Mouse (Mus musculus) MEL (cell line): ENCODE data around the gene Ppp2r1b. TPM values are rescaled to one million over a fixed set of nuclear protein-coding genes. Genes with fewer than 3 reads are reported as not detected.

Experiments used
- DNase-seq: peaks from one replicate; pipeline ENCODE4 v3.0.0; 2011; ENCODE audit warnings: low read depth, low spot score
- H3K27ac ChIP-seq: 2 replicates; pipeline ENCODE4 v1.5.1; 2012; ENCODE audit warnings: low read depth, mild to moderate bottlenecking, control low read depth, low read length, moderate library complexity; ENCODE audit not compliant: control insufficient read depth
- H3K27me3 ChIP-seq, 2 experiments: fragments of 150-350 bp in 1 of 2; sonication (generic) in 1 of 2; 2 replicates each; pipeline ENCODE4 v1.6.1; 2012; ENCODE audit warnings: low read length in 2 of 2, mild to moderate bottlenecking in 2 of 2, improper control_type of control experiment in 1 of 2, moderate library complexity in 1 of 2; ENCODE audit not compliant: insufficient read depth in 2 of 2, control insufficient read depth in 1 of 2
- H3K36me3 ChIP-seq, 2 experiments: 2 replicates each; pipeline ENCODE4 v1.6.1; 2012 to 2014; ENCODE audit warnings: low read length in 2 of 2, improper control_type of control experiment in 1 of 2, inconsistent platforms in 1 of 2, mild to moderate bottlenecking in 1 of 2; ENCODE audit not compliant: insufficient read depth in 2 of 2, control insufficient read depth in 1 of 2
- H3K4me1 ChIP-seq, 2 experiments: fragments of 150-350 bp in 1 of 2; sonication (generic) in 1 of 2; 2 replicates each; pipeline ENCODE4 v1.6.1; 2012; ENCODE audit warnings: low read length in 2 of 2, improper control_type of control experiment in 1 of 2, mild to moderate bottlenecking in 1 of 2; ENCODE audit not compliant: insufficient read depth in 2 of 2, control insufficient read depth in 1 of 2
- H3K4me3 ChIP-seq, 2 experiments: fragments of 150-350 bp in 1 of 2; sonication (generic) in 1 of 2; 2 replicates each; pipeline ENCODE4 v1.5.1; 2012; ENCODE audit warnings: low read depth in 2 of 2, low read length in 2 of 2, mild to moderate bottlenecking in 2 of 2, moderate library complexity in 2 of 2, control low read depth in 1 of 2, improper control_type of control experiment in 1 of 2; ENCODE audit not compliant: control insufficient read depth in 1 of 2, insufficient read depth in 1 of 2
- H3K79me2 ChIP-seq: 2 replicates; pipeline ENCODE4 v1.6.1; 2012; ENCODE audit warnings: mild to moderate bottlenecking, low read length, moderate library complexity; ENCODE audit not compliant: control insufficient read depth, poor library complexity, insufficient read depth
- H3K9ac ChIP-seq: 2 replicates; pipeline ENCODE4 v1.6.1; 2012; ENCODE audit warnings: low read depth, mild to moderate bottlenecking, control low read depth, low read length, moderate library complexity; ENCODE audit not compliant: control insufficient read depth, poor library complexity, severe bottlenecking
- H3K9me3 ChIP-seq: fragments of 150-350 bp; sonication (generic); replicated peaks from 2 replicates; pipeline ENCODE4 v1.6.1; 2012; ENCODE audit warnings: mild to moderate bottlenecking, low read length, improper control_type of control experiment, moderate library complexity; ENCODE audit not compliant: insufficient read depth
- MAFK ChIP-seq: IDR thresholded peaks from 2 replicates; pipeline ENCODE4 v1.6.1; 2011; ENCODE audit warnings: low read depth, mild to moderate bottlenecking, low read length, improper control_type of control experiment, borderline replicate concordance
- SIN3A ChIP-seq: IDR thresholded peaks from 2 replicates; pipeline ENCODE4 v1.6.1; 2012; ENCODE audit warnings: low read length, improper control_type of control experiment, inconsistent platforms
- TCF12 ChIP-seq: IDR thresholded peaks from 2 replicates; pipeline ENCODE4 v1.6.1; 2014; ENCODE audit warnings: low read depth, mild to moderate bottlenecking, inconsistent platforms, low read length, improper control_type of control experiment, moderate library complexity
- USF1 ChIP-seq: IDR thresholded peaks from 2 replicates; pipeline ENCODE4 v1.6.1; 2014; ENCODE audit warnings: low read depth, mild to moderate bottlenecking, inconsistent platforms, low read length, improper control_type of control experiment, moderate library complexity
- ZMIZ1 ChIP-seq: IDR thresholded peaks from 2 replicates; pipeline ENCODE4 v1.6.1; 2012; ENCODE audit warnings: low read depth, mild to moderate bottlenecking, inconsistent platforms, low read length, improper control_type of control experiment, moderate library complexity
- ZNF384 ChIP-seq: IDR thresholded peaks from 2 replicates; pipeline ENCODE4 v1.6.1; 2012; ENCODE audit warnings: low read depth, mild to moderate bottlenecking, inconsistent platforms, low read length, improper control_type of control experiment
- polyA plus RNA-seq, 2 experiments: library from polyadenylated mRNA; stranded (reverse) in 1 of 2; unstranded in 1 of 2; fragments of >175 nt in 1 of 2; fragments of >200 nt in 1 of 2; gene quantifications; 2 replicates each; pipeline versions ENCODE4 v1.2.1 to v1.2.4; 2012; ENCODE audit warnings: low replicate concordance in 2 of 2, low read depth in 1 of 2; ENCODE audit not compliant: insufficient read length in 2 of 2, insufficient read depth in 1 of 2, missing spikeins in 1 of 2
- total RNA-seq: library from RNA; depleted of rRNA; stranded (reverse); fragments of 300-350 nt; gene quantifications from 2 replicates; pipeline ENCODE4 v1.2.3, GENCODE M21; 2012; rRNA removed

Ppp2r1b gene
- total and polyA plus RNA-seq, 3 experiments, result 67.6 to 101 TPM; not detected in 1

GRCm38 (mm10) chr9:50929986-50930385, 84.9 kb downstream of the Ppp2r1b start:
- Histone ChIP-seq H3K4me1 (peaks cover 5 to 9% of the 10 kb centered on the region in 2 experiments), H3K27me3 (no peaks in the 10 kb centered on the region), H3K36me3 (peaks cover 4 to 11% of the 10 kb centered on the region in 2 experiments), H3K9me3 (no peaks in the 10 kb centered on the region), H3K9ac (no peak overlapping the region), H3K27ac (no peak overlapping the region), H3K4me3 (no peak overlapping the region), H3K79me2 (no peaks in the 10 kb centered on the region)
- DNase-seq, result no peak
- TF ChIP-seq TCF12, result no peak
- 0 out of 2 replicates have a peak, but pooled peaks have one; percentile 20 for TF ChIP-seq MAFK

DNA sequence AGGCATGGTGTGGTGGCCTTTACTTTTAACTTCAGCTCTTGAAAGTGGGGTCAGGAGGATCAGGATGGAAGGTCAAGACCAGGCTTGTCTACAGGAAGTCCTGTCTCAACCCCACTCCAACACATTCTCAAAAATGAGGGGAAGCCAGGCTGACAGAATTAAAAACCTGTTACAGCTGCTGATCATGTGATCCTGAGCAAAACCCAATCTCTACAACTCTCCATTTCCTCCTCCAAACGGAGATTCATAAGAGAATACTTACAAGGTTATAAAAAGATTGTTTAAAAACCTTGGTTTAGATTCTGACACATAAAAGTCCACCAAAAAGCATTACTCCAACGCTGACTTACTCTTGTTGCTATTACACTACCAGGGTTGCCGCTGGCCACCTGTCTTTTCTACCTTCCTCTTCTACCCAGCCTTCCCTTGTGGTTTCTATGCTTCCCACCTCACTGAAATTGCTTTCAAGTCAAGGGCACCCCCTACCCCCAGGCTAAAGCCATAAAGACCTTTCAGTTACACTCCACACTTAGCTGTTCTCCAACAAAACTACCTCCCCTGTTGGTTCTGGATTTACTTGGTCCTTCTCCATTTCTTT, 96.8 kb downstream of the Ppp2r1b start:
- H3K9ac ChIP-seq, result no peak overlapping the region
- DNase-seq, result no peak
- TF ChIP-seq ZMIZ1 (no peak), USF1 (peak; percentile 50; the same call in 1 of the 2 replicates)
- TF ChIP-seq, all 39 proteins: peak for 1
- no peak overlapping the region for H3K4me3 ChIP-seq
- H3K27ac ChIP-seq, result no peak overlapping the region
- peaks cover 0 to 29% of the 10 kb centered on the region in 2 experiments; a peak in 2 of 4 replicates for H3K36me3 ChIP-seq
- H3K79me2 ChIP-seq, result peaks cover 5% of the 10 kb centered on the region; the same call in 1 of the 2 replicates
- no peaks in the 10 kb centered on the region for H3K27me3 ChIP-seq
- H3K9me3 ChIP-seq, result no peaks in the 10 kb centered on the region
- H3K4me1 ChIP-seq, result peaks cover 17 to 40% of the 10 kb centered on the region in 2 experiments

DNA sequence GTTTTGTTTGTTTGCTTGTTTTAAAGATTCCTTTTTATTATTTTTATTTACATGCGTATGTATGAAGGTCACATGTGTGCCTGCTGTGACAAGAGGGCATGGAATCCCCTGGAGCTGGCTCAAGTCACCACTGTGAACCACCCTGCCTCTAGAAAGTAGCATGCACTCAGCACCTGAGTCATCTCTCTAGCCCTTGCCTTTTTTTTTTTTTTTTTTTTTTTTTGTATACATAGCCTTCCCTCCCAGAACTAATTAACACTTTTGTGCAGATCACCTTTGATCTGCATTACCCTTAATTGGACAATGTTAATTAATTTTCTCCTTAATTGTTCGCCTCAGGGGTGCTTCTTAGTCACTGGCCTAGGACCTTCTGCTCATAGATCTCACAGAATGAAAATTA, 97.6 kb downstream of the Ppp2r1b start:
- H3K9me3 ChIP-seq, result no peaks in the 10 kb centered on the region
- no peak for DNase-seq
- H3K27me3 ChIP-seq, result no peaks in the 10 kb centered on the region
- H3K4me3 ChIP-seq, result no peak overlapping the region
- no peak overlapping the region for H3K9ac ChIP-seq
- H3K79me2 ChIP-seq, result peaks cover 5% of the 10 kb centered on the region; the same call in 1 of the 2 replicates
- H3K27ac ChIP-seq, result no peak overlapping the region
- H3K36me3 ChIP-seq, result peaks cover 0 to 31% of the 10 kb centered on the region in 2 experiments; a peak in 2 of 4 replicates
- peaks cover 17 to 43% of the 10 kb centered on the region in 2 experiments for H3K4me1 ChIP-seq
- TF ChIP-seq ZNF384 (peak; percentile 64; the same call in 1 of the 2 replicates), SIN3A (no peak)

Other genes with a start within 250 kb of the Ppp2r1b start
- gene Sdhd, start 241.5 kb upstream of the Ppp2r1b start, total RNA-seq, result 312 and 340 TPM in 2 replicates
- 100 to 1,000 TPM in 1 of 2 experiments, not detected in 1; 375 TPM for gene Sdhd, start 241.5 kb upstream of the Ppp2r1b start, polyA plus RNA-seq
- 227 and 247 TPM in 2 replicates for gene Timm8b, start 241.4 kb upstream of the Ppp2r1b start, total RNA-seq
- 100 to 1,000 TPM in 1 of 2 experiments, not detected in 1; 129 TPM for gene Timm8b, start 241.4 kb upstream of the Ppp2r1b start, polyA plus RNA-seq
- 4.9 and 5.3 TPM in 2 replicates for gene Pih1d2, start 228.0 kb upstream of the Ppp2r1b start, total RNA-seq
- 1 to 10 TPM in 1 of 2 experiments, not detected in 1; 4.6 TPM for gene Pih1d2, start 228.0 kb upstream of the Ppp2r1b start, polyA plus RNA-seq
- gene Nkapd1, start 227.8 kb upstream of the Ppp2r1b start, total RNA-seq, result 8.7 and 10.4 TPM in 2 replicates
- 10 to 100 TPM in 1 of 2 experiments, not detected in 1; 20.2 TPM for gene Nkapd1, start 227.8 kb upstream of the Ppp2r1b start, polyA plus RNA-seq
- gene Dlat, start 185.5 kb upstream of the Ppp2r1b start, total RNA-seq, result 52.2 and 71.7 TPM in 2 replicates
- gene Dlat, start 185.5 kb upstream of the Ppp2r1b start, polyA plus RNA-seq, result 10 to 100 TPM in 1 of 2 experiments, not detected in 1; 77.4 TPM
- not detected in 2 replicates for gene Dixdc1, start 105.8 kb upstream of the Ppp2r1b start, total RNA-seq
- under 1 TPM in 1 of 2 experiments, not detected in 1; 0.07 TPM for gene Dixdc1, start 105.8 kb upstream of the Ppp2r1b start, polyA plus RNA-seq
- gene 2310030G06Rik, start 98.8 kb upstream of the Ppp2r1b start, total RNA-seq, result not detected in 2 replicates
- not detected for gene 2310030G06Rik, start 98.8 kb upstream of the Ppp2r1b start, polyA plus RNA-seq
- not detected in 2 replicates for gene Cryab, start 94.0 kb upstream of the Ppp2r1b start, total RNA-seq
- not detected for gene Cryab, start 94.0 kb upstream of the Ppp2r1b start, polyA plus RNA-seq
- not detected in 2 replicates for gene Hspb2, start 92.9 kb upstream of the Ppp2r1b start, total RNA-seq
- gene Hspb2, start 92.9 kb upstream of the Ppp2r1b start, polyA plus RNA-seq, result not detected
- gene Fdxacb1, start 77.1 kb upstream of the Ppp2r1b start, total RNA-seq, result 6.1 and 6.5 TPM in 2 replicates
- gene Fdxacb1, start 77.1 kb upstream of the Ppp2r1b start, polyA plus RNA-seq, result 1 to 10 TPM in 1 of 2 experiments, not detected in 1; 9.7 TPM
- gene Alg9, start 70.3 kb upstream of the Ppp2r1b start, total RNA-seq, result 23.3 and 24.0 TPM in 2 replicates
- 10 to 100 TPM in 1 of 2 experiments, not detected in 1; 46.7 TPM for gene Alg9, start 70.3 kb upstream of the Ppp2r1b start, polyA plus RNA-seq
- 7.1 and 9.2 TPM in 2 replicates for gene 1110032A03Rik, start 69.8 kb upstream of the Ppp2r1b start, total RNA-seq
- 10 to 100 TPM in 1 of 2 experiments, not detected in 1; 12.8 TPM for gene 1110032A03Rik, start 69.8 kb upstream of the Ppp2r1b start, polyA plus RNA-seq
- gene Sik2, start 163.8 kb downstream of the Ppp2r1b start, total RNA-seq, result 7.5 and 11.0 TPM in 2 replicates
- 10 to 100 TPM in 1 of 2 experiments, not detected in 1; 12.1 TPM for gene Sik2, start 163.8 kb downstream of the Ppp2r1b start, polyA plus RNA-seq
- gene Btg4, start 215.6 kb downstream of the Ppp2r1b start, total RNA-seq, result not detected in 2 replicates
- gene Btg4, start 215.6 kb downstream of the Ppp2r1b start, polyA plus RNA-seq, result not detected
- gene Layn, start 231.8 kb downstream of the Ppp2r1b start, total RNA-seq, result not detected in 2 replicates
- not detected for gene Layn, start 231.8 kb downstream of the Ppp2r1b start, polyA plus RNA-seq